Mouse (Mus musculus): Measurements from ENCODE around the gene Gm20388. TPM values are rescaled to one million over a fixed set of nuclear protein-coding genes. Genes with fewer than 3 reads are reported as not detected.

Gm20388 gene
- polyA plus RNA-seq, 1 experiment, result 23.9 TPM

GRCm38 (mm10) chr8:124307700-124308099 lies 4397.1 kb downstream of the Gm20388 start:
- H3K4me3 ChIP-seq (ENCODE audit: insufficient read depth, low read length), result no peak overlapping the region
- no peak overlapping the region for H3K27ac ChIP-seq (ENCODE audit: insufficient read depth, low read length)
- TF ChIP-seq POLR2A (IDR thresholded peaks at IDR 0.05; ENCODE audit: extremely low read depth, insufficient read depth, low read length) (no peak), CTCF (IDR thresholded peaks at IDR 0.05; ENCODE audit: extremely low read depth, insufficient read depth, low read length) (no peak)
- H3K4me1 ChIP-seq (ENCODE audit: control insufficient read depth, insufficient read depth, low read length), result peaks cover 8% of the 10 kb centered on the region

GRCm38 (mm10) chr8:124310509-124310908 lies 4399.9 kb downstream of the Gm20388 start:
- H3K4me1 ChIP-seq (ENCODE audit: control insufficient read depth, insufficient read depth, low read length), result peaks cover 3% of the 10 kb centered on the region; the same call in 1 of the 2 replicates
- no peak overlapping the region for H3K27ac ChIP-seq (ENCODE audit: insufficient read depth, low read length)
- TF ChIP-seq CTCF (IDR thresholded peaks at IDR 0.05; ENCODE audit: extremely low read depth, insufficient read depth, low read length), result no peak
- TF ChIP-seq POLR2A (IDR thresholded peaks at IDR 0.05; ENCODE audit: extremely low read depth, insufficient read depth, low read length), result no peak
- H3K4me3 ChIP-seq (ENCODE audit: insufficient read depth, low read length), result no peak overlapping the region

GRCm38 (mm10) chr8:124311111-124311510 lies 4400.5 kb downstream of the Gm20388 start:
- Histone ChIP-seq H3K4me3 (ENCODE audit: insufficient read depth, low read length) (no peak overlapping the region), H3K27ac (ENCODE audit: insufficient read depth, low read length) (no peak overlapping the region), H3K4me1 (ENCODE audit: control insufficient read depth, insufficient read depth, low read length) (peaks cover 4% of the 10 kb centered on the region; the same call in 1 of the 2 replicates)
- no peak for TF ChIP-seq POLR2A (IDR thresholded peaks at IDR 0.05; ENCODE audit: extremely low read depth, insufficient read depth, low read length)
- no peak for TF ChIP-seq CTCF (IDR thresholded peaks at IDR 0.05; ENCODE audit: extremely low read depth, insufficient read depth, low read length)

- H3K4me1 ChIP-seq (ENCODE audit: control insufficient read depth, insufficient read depth, low read length), result peaks cover 5% of the 10 kb centered on the region; the same call in 1 of the 2 replicates
- no peak overlapping the region for H3K4me3 ChIP-seq (ENCODE audit: insufficient read depth, low read length)
- TF ChIP-seq POLR2A (IDR thresholded peaks at IDR 0.05; ENCODE audit: extremely low read depth, insufficient read depth, low read length) (no peak), CTCF (IDR thresholded peaks at IDR 0.05; ENCODE audit: extremely low read depth, insufficient read depth, low read length) (no peak)
- H3K27ac ChIP-seq (ENCODE audit: insufficient read depth, low read length), result no peak overlapping the region
These were observed 4401.1 kb downstream of the Gm20388 start for GRCm38 (mm10) chr8:124311723-124312122.

- no peak overlapping the region for H3K27ac ChIP-seq (ENCODE audit: insufficient read depth, low read length)
- no peak overlapping the region for H3K4me3 ChIP-seq (ENCODE audit: insufficient read depth, low read length)
- TF ChIP-seq POLR2A (IDR thresholded peaks at IDR 0.05; ENCODE audit: extremely low read depth, insufficient read depth, low read length) (no peak), CTCF (IDR thresholded peaks at IDR 0.05; ENCODE audit: extremely low read depth, insufficient read depth, low read length) (no peak)
- H3K4me1 ChIP-seq (ENCODE audit: control insufficient read depth, insufficient read depth, low read length), result peaks cover 7% of the 10 kb centered on the region; the same call in 1 of the 2 replicates
These were observed 4401.6 kb downstream of the Gm20388 start for GRCm38 (mm10) chr8:124312228-124312627.

GRCm38 (mm10) chr8:124314803-124315202 lies 4404.2 kb downstream of the Gm20388 start:
- H3K4me3 ChIP-seq (ENCODE audit: insufficient read depth, low read length), result no peak overlapping the region
- TF ChIP-seq POLR2A (IDR thresholded peaks at IDR 0.05; ENCODE audit: extremely low read depth, insufficient read depth, low read length), result no peak
- peak; percentile 33; the same call in 1 of the 2 replicates for TF ChIP-seq CTCF (IDR thresholded peaks at IDR 0.05; ENCODE audit: extremely low read depth, insufficient read depth, low read length)
- H3K4me1 ChIP-seq (ENCODE audit: control insufficient read depth, insufficient read depth, low read length), result peaks cover 10% of the 10 kb centered on the region; the same call in 1 of the 2 replicates
- H3K27ac ChIP-seq (ENCODE audit: insufficient read depth, low read length), result no peak overlapping the region

GRCm38 (mm10) chr8:124316466-124317136 lies 4406.0 kb downstream of the Gm20388 start:
- Histone ChIP-seq H3K27ac (ENCODE audit: insufficient read depth, low read length) (no peak overlapping the region), H3K4me1 (ENCODE audit: control insufficient read depth, insufficient read depth, low read length) (peaks cover 10% of the 10 kb centered on the region; the same call in 1 of the 2 replicates), H3K4me3 (ENCODE audit: insufficient read depth, low read length) (no peak overlapping the region)
- TF ChIP-seq CTCF (IDR thresholded peaks at IDR 0.05; ENCODE audit: extremely low read depth, insufficient read depth, low read length) (no peak), POLR2A (IDR thresholded peaks at IDR 0.05; ENCODE audit: extremely low read depth, insufficient read depth, low read length) (no peak)

GRCm38 (mm10) chr8:124317191-124317682 lies 4406.6 kb downstream of the Gm20388 start:
- Histone ChIP-seq H3K27ac (ENCODE audit: insufficient read depth, low read length) (peak overlapping the region; percentile 21; the same call in 1 of the 2 replicates), H3K4me3 (ENCODE audit: insufficient read depth, low read length) (no peak overlapping the region), H3K4me1 (ENCODE audit: control insufficient read depth, insufficient read depth, low read length) (peaks cover 10% of the 10 kb centered on the region)
- TF ChIP-seq CTCF (IDR thresholded peaks at IDR 0.05; ENCODE audit: extremely low read depth, insufficient read depth, low read length) (no peak), POLR2A (IDR thresholded peaks at IDR 0.05; ENCODE audit: extremely low read depth, insufficient read depth, low read length) (no peak)

- TF ChIP-seq CTCF (IDR thresholded peaks at IDR 0.05; ENCODE audit: extremely low read depth, insufficient read depth, low read length) (no peak), POLR2A (IDR thresholded peaks at IDR 0.05; ENCODE audit: extremely low read depth, insufficient read depth, low read length) (no peak)
- Histone ChIP-seq H3K4me3 (ENCODE audit: insufficient read depth, low read length) (no peak overlapping the region), H3K4me1 (ENCODE audit: control insufficient read depth, insufficient read depth, low read length) (peaks cover 12% of the 10 kb centered on the region), H3K27ac (ENCODE audit: insufficient read depth, low read length) (no peak overlapping the region)
These were observed 4407.2 kb downstream of the Gm20388 start for GRCm38 (mm10) chr8:124317821-124318220.

All from cortical plate, adult 2 months (tissue).